24 mouse cellular contexts compared by ENCODE assay signal in the genomic region with DNA sequence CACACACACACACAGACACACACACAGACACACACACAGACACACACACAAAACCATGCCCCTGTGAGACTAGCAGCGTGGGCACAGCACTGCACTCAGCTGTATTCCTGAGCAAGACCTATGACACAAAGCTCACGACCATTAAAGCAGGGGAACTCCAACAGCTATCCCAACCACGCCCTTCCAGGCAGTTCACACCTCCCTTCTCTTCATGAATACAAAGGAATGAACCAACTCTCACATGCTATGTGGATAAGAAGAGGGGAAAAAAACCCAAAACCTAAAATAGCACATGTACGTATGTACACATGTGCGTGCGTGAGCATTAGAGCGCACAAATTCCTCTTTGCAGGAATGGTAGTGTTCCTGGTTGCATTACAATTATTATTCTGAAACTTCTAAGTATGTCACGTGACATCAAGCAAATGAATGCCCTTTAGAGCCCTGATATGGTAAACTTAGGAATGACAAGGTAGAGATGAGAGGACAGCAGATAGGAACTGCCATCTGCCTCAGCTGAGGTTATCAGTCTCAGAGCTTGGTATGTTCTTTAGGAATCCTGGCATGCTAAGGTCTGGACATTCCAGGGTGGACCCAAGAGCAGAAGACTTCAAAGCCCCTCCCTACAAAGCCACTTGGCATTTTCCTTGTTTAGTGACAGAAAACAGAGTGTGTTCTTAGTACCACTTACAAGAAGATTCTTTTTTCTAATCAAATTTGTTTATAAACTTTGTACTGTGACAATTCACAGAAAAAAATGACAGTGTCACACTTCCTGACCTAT.
A peak's percentile ranks its signal among the peaks of the same experiment; 100 is the strongest.
DNase-seq lines count a peak whose midpoint lies in the region; ATAC-seq lines count a peak whose summit lies in the region.
"Had no signal": no experiment of that assay in that cellular context is flagged by ENCODE, and none has a peak within 500 bp of the region (broad histone marks: within the 10 kb centered on the region; RNA-seq: fewer than 3 reads in every experiment).

No protein-coding gene starts in this region.

- peaks cover 30% of the 10 kb centered on the region for H3K4me1 ChIP-seq in intestine, embryonic 16.5 days (ENCODE audit: control insufficient read depth, insufficient read depth, low read length)

- intact Hi-C loops in heart, postnatal 14 days (cut with DNase I): no loop called here

- H3K36me3 ChIP-seq in intestine, embryonic 16.5 days (ENCODE audit: control insufficient read depth, insufficient read depth, low read length): no peaks in the 10 kb centered on the region
- H3K36me3 ChIP-seq: midbrain, embryonic 15.5 days had no signal

- no peak overlapping the region for H3K4me2 ChIP-seq in intestine, embryonic 16.5 days (ENCODE audit: low read depth, low read length)
- H3K4me2 ChIP-seq: hindbrain, embryonic 14.5 days; limb, embryonic 13.5 days; liver, embryonic 12.5 days; midbrain, embryonic 15.5 days had no signal

- no peak overlapping the region for H3K4me3 ChIP-seq in intestine, embryonic 16.5 days (ENCODE audit: low read length)
- H3K4me3 ChIP-seq: heart, embryonic 10.5 days; limb, embryonic 13.5 days; liver, embryonic 12.5 days; midbrain, embryonic 10.5 days; midbrain, embryonic 15.5 days had no signal

- no peak overlapping the region for H3K27ac ChIP-seq in intestine, embryonic 16.5 days (ENCODE audit: low read length)
- H3K27ac ChIP-seq: heart, embryonic 10.5 days; hindbrain, embryonic 14.5 days; kidney, postnatal 0 days; limb, embryonic 13.5 days; liver, embryonic 12.5 days; macrophage; midbrain, embryonic 10.5 days; midbrain, embryonic 15.5 days had no signal

- ATAC-seq in intestine, embryonic 16.5 days: peak; percentile 24; the same call in 1 of the 2 replicates
- no peak for ATAC-seq in megakaryocyte-erythroid progenitor cell, adult 5-6 weeks (replicated peaks; ENCODE audit: low FRiP score, low TSS enrichment, poor library complexity, severe bottlenecking)
- no peak for ATAC-seq in megakaryocyte progenitor cell, adult 5-6 weeks (replicated peaks; ENCODE audit: poor library complexity)
- ATAC-seq: forebrain, embryonic 14.5 days; midbrain, embryonic 15.5 days had no signal

- WGBS in intestine, embryonic 16.5 days: 75% methylated on average over 8 of the region's 8 CpGs

- H3K9ac ChIP-seq in intestine, embryonic 16.5 days (ENCODE audit: low read depth, low read length): no peak overlapping the region
- H3K9ac ChIP-seq: hindbrain, embryonic 14.5 days; limb, embryonic 13.5 days; liver, embryonic 12.5 days; liver, postnatal 0 days; midbrain, embryonic 15.5 days had no signal

- H3K9me3 ChIP-seq in intestine, embryonic 16.5 days (ENCODE audit: control insufficient read depth, low read length): no peaks in the 10 kb centered on the region
- H3K9me3 ChIP-seq: heart, embryonic 10.5 days; limb, embryonic 13.5 days; liver, embryonic 12.5 days; midbrain, embryonic 10.5 days; midbrain, embryonic 15.5 days had no signal

- DNase-seq in heart, adult 11 months: peak; percentile 52
- DNase-seq in heart, postnatal 14 days: no peak
- DNase-seq in ES-CJ7 (ENCODE audit: low read depth, low spot score): peak; percentile 59
- peak; percentile 20 for DNase-seq in WW6 (ENCODE audit: low read depth, low spot score)
- no peak for DNase-seq in adrenal gland, postnatal 25 days
- DNase-seq: cerebellum, adult 8-10 months; cerebellum, postnatal 25 days; kidney, adult 8-10 months; right cerebral cortex, postnatal 25 days; spleen, adult 18-20 months; thymus, adult 18-20 months had no signal

- no peaks in the 10 kb centered on the region for H3K27me3 ChIP-seq in intestine, embryonic 16.5 days (replicated peaks; ENCODE audit: control insufficient read depth, insufficient read depth, low read length)
- H3K27me3 ChIP-seq: limb, embryonic 13.5 days; liver, embryonic 12.5 days; midbrain, embryonic 15.5 days had no signal

Comparison
In these comparisons a context has a peak if more than half of its experiments do, and no peak if none do; other contexts are left out.
1. DNase-seq: peak in heart, adult 11 months (single experiment), ES-CJ7 (single experiment) and WW6 (single experiment); none in heart, postnatal 14 days (0 of 2) and adrenal gland, postnatal 25 days (single experiment).